Mouse (Mus musculus) neural tube, embryonic 13.5 days (tissue): ENCODE measurements around the gene Vav2. TPM values are rescaled to one million over a fixed set of nuclear protein-coding genes. Genes with fewer than 3 reads are reported as not detected.

Experiments
- ATAC-seq: fragments of 200-750 bp; cut with Nextera tagmentation; 2 replicates; pipeline ENCODE4 v1.8.0; 2017; ENCODE audit warnings: low read depth, mild to moderate bottlenecking, moderate TSS enrichment, moderate library complexity
- H3K27ac ChIP-seq: fragments of 300-500 bp; sonication (generic); replicated peaks from 2 replicates; pipeline ENCODE4 v1.5.1; 2015; ENCODE audit warnings: moderate library complexity, mild to moderate bottlenecking, inconsistent platforms
- H3K27me3 ChIP-seq: fragments of 300-500 bp; sonication (generic); 2 replicates; pipeline ENCODE4 v1.6.1; 2015; ENCODE audit warnings: mild to moderate bottlenecking, inconsistent platforms
- H3K36me3 ChIP-seq: fragments of 300-500 bp; sonication (generic); 2 replicates; pipeline ENCODE4 v1.6.1; 2015; ENCODE audit warnings: mild to moderate bottlenecking, inconsistent platforms
- H3K4me1 ChIP-seq: fragments of 300-500 bp; sonication (generic); replicated peaks from 2 replicates; pipeline ENCODE4 v1.6.1; 2015; ENCODE audit warnings: inconsistent platforms
- H3K4me2 ChIP-seq: fragments of 300-500 bp; sonication (generic); 2 replicates; pipeline ENCODE4 v1.6.1; 2015; ENCODE audit warnings: inconsistent platforms, mild to moderate bottlenecking, moderate library complexity
- H3K4me3 ChIP-seq: fragments of 300-500 bp; sonication (generic); 2 replicates; pipeline ENCODE4 v1.5.1; 2015; ENCODE audit warnings: mild to moderate bottlenecking, inconsistent platforms
- H3K9ac ChIP-seq: fragments of 300-500 bp; sonication (generic); 2 replicates; pipeline ENCODE4 v1.6.1; 2015; ENCODE audit warnings: moderate library complexity, mild to moderate bottlenecking, inconsistent platforms
- H3K9me3 ChIP-seq: fragments of 300-500 bp; sonication (generic); 2 replicates; pipeline ENCODE4 v1.6.1; 2016; ENCODE audit warnings: inconsistent platforms
- WGBS: fragments of 180-500 bp; shearing (Covaris S2); methylation state at CpG from one replicate; pipeline ENCODE4 v1.1.7; 2015; 5-methylcytosine and 5-hydroxymethylcytosine counted together
- polyA plus RNA-seq: library from polyadenylated mRNA; unstranded; fragments of >200 nt; fragmentation: Nextera tagmentation; extraction: Ambion mirVana; gene quantifications from 2 replicates; pipeline ENCODE4 v1.2.1, GENCODE M21; 2015

Vav2 gene
- polyA plus RNA-seq, 1 experiment from 2014 or later = 14.8 TPM

- Histone ChIP-seq H3K4me3 (no peak overlapping the region), H3K4me1 (peaks cover 48% of the 10 kb centered on the region), H3K36me3 (0 out of 2 replicates have a peak, but pooled peaks cover 4% of the 10 kb centered on the region), H3K9me3 (peaks cover 4% of the 10 kb centered on the region; the same call in 1 of the 2 replicates), H3K9ac (no peak overlapping the region), H3K27me3 (no peaks in the 10 kb centered on the region), H3K27ac (no peak overlapping the region), H3K4me2 (no peak overlapping the region)
- no peak for ATAC-seq
- 76% methylated on average over 2 of the region's 2 CpGs for WGBS
Observed at GRCm38 (mm10) chr2:27400083-27400482, 26.8 kb downstream of the Vav2 start.

- WGBS = 50% methylated on average over 17 of the region's 17 CpGs
- Histone ChIP-seq H3K4me2 (peak overlapping the region; percentile 0; the same call in 1 of the 2 replicates), H3K27ac (peak overlapping the region; percentile 70), H3K9ac (0 out of 2 replicates have a peak overlapping the region, but pooled peaks have one; percentile 1), H3K36me3 (0 out of 2 replicates have a peak, but pooled peaks cover 4% of the 10 kb centered on the region), H3K4me3 (no peak overlapping the region), H3K9me3 (peaks cover 4% of the 10 kb centered on the region; the same call in 1 of the 2 replicates), H3K27me3 (no peaks in the 10 kb centered on the region), H3K4me1 (peaks cover 61% of the 10 kb centered on the region)
- ATAC-seq = 0 out of 2 replicates have a peak, but pooled peaks have one; percentile 17
Observed at GRCm38 (mm10) chr2:27396656-27397440, 30.0 kb downstream of the Vav2 start.

- Histone ChIP-seq H3K27me3 (no peaks in the 10 kb centered on the region), H3K9me3 (no peaks in the 10 kb centered on the region), H3K9ac (no peak overlapping the region), H3K27ac (0 out of 2 replicates have a peak overlapping the region, but pooled peaks have one; percentile 0), H3K4me1 (peaks cover 86% of the 10 kb centered on the region), H3K4me2 (no peak overlapping the region), H3K36me3 (0 out of 2 replicates have a peak, but pooled peaks cover 4% of the 10 kb centered on the region), H3K4me3 (no peak overlapping the region)
- 54% methylated on average over 10 of the region's 10 CpGs for WGBS
- ATAC-seq = no peak
Observed at GRCm38 (mm10) chr2:27394158-27394832, 32.5 kb downstream of the Vav2 start.

GRCm38 (mm10) chr2:27392278-27392677, 34.6 kb downstream of the Vav2 start:
- no peaks in the 10 kb centered on the region for H3K36me3 ChIP-seq
- H3K4me3 ChIP-seq = no peak overlapping the region
- H3K27me3 ChIP-seq = no peaks in the 10 kb centered on the region
- peaks cover 89% of the 10 kb centered on the region for H3K4me1 ChIP-seq
- WGBS = 35% methylated on average over 5 of the region's 5 CpGs
- ATAC-seq = no peak
- H3K27ac ChIP-seq = no peak overlapping the region; the same call in 1 of the 2 replicates
- no peak overlapping the region for H3K4me2 ChIP-seq
- no peak overlapping the region for H3K9ac ChIP-seq
- no peaks in the 10 kb centered on the region for H3K9me3 ChIP-seq

GRCm38 (mm10) chr2:27390775-27391174, 36.1 kb downstream of the Vav2 start:
- Histone ChIP-seq H3K27me3 (no peaks in the 10 kb centered on the region), H3K27ac (0 out of 2 replicates have a peak overlapping the region, but pooled peaks have one; percentile 4), H3K36me3 (peaks cover 6% of the 10 kb centered on the region), H3K4me3 (no peak overlapping the region), H3K4me2 (no peak overlapping the region), H3K9ac (peak overlapping the region; percentile 49; the same call in 1 of the 2 replicates), H3K4me1 (peaks cover 74% of the 10 kb centered on the region), H3K9me3 (no peaks in the 10 kb centered on the region)
- 50% methylated on average over 4 of the region's 4 CpGs for WGBS
- ATAC-seq = no peak

GRCm38 (mm10) chr2:27390325-27390724, 36.5 kb downstream of the Vav2 start:
- no peak overlapping the region for H3K27ac ChIP-seq
- no peak for ATAC-seq
- WGBS = 70% methylated on average over 8 of the region's 8 CpGs

GRCm38 (mm10) chr2:27389272-27390162, 37.3 kb downstream of the Vav2 start:
- H3K4me2 ChIP-seq = no peak overlapping the region
- peaks cover 61% of the 10 kb centered on the region for H3K4me1 ChIP-seq

More at GRCm38 (mm10) chr2:27390325-27390724, 36.5 kb downstream of the Vav2 start:
- Histone ChIP-seq H3K9ac (no peak overlapping the region), H3K9me3 (no peaks in the 10 kb centered on the region), H3K36me3 (peaks cover 10% of the 10 kb centered on the region), H3K4me2 (no peak overlapping the region), H3K4me1 (peaks cover 69% of the 10 kb centered on the region), H3K27me3 (no peaks in the 10 kb centered on the region), H3K4me3 (no peak overlapping the region)

GRCm38 (mm10) chr2:27387209-27387608, 39.6 kb downstream of the Vav2 start:
- Histone ChIP-seq H3K9me3 (no peaks in the 10 kb centered on the region), H3K27me3 (no peaks in the 10 kb centered on the region), H3K4me3 (no peak overlapping the region), H3K4me1 (peaks cover 41% of the 10 kb centered on the region), H3K4me2 (no peak overlapping the region), H3K27ac (no peak overlapping the region), H3K36me3 (peaks cover 17% of the 10 kb centered on the region), H3K9ac (no peak overlapping the region)
- 95% methylated on average over 1 of the region's 1 CpGs for WGBS
- ATAC-seq = no peak

More at GRCm38 (mm10) chr2:27389272-27390162, 37.3 kb downstream of the Vav2 start:
- H3K27me3 ChIP-seq = no peaks in the 10 kb centered on the region
- H3K27ac ChIP-seq = peak overlapping the region; percentile 0; the same call in 1 of the 2 replicates
- peak; percentile 28; the same call in 1 of the 2 replicates for ATAC-seq
- H3K9ac ChIP-seq = peak overlapping the region; percentile 9; the same call in 1 of the 2 replicates
- H3K9me3 ChIP-seq = no peaks in the 10 kb centered on the region
- 43% methylated on average over 14 of the region's 14 CpGs for WGBS
- H3K4me3 ChIP-seq = no peak overlapping the region
- peaks cover 17% of the 10 kb centered on the region for H3K36me3 ChIP-seq

- H3K4me2 ChIP-seq = no peak overlapping the region
- ATAC-seq = no peak
- H3K36me3 ChIP-seq = peaks cover 17% of the 10 kb centered on the region
- H3K4me1 ChIP-seq = peaks cover 53% of the 10 kb centered on the region
- no peak overlapping the region for H3K9ac ChIP-seq
- H3K27me3 ChIP-seq = no peaks in the 10 kb centered on the region
- no peaks in the 10 kb centered on the region for H3K9me3 ChIP-seq
- no peak overlapping the region for H3K4me3 ChIP-seq
- no peak overlapping the region for H3K27ac ChIP-seq
- WGBS = 82% methylated on average over 4 of the region's 4 CpGs
Observed at GRCm38 (mm10) chr2:27381698-27382097, 45.1 kb downstream of the Vav2 start.

GRCm38 (mm10) chr2:27381254-27381653, 45.6 kb downstream of the Vav2 start:
- peaks cover 16% of the 10 kb centered on the region for H3K36me3 ChIP-seq
- H3K4me3 ChIP-seq = no peak overlapping the region
- H3K4me2 ChIP-seq = no peak overlapping the region
- H3K9ac ChIP-seq = no peak overlapping the region
- H3K9me3 ChIP-seq = no peaks in the 10 kb centered on the region
- WGBS = 83% methylated on average over 3 of the region's 3 CpGs
- no peak overlapping the region for H3K27ac ChIP-seq
- H3K27me3 ChIP-seq = no peaks in the 10 kb centered on the region
- ATAC-seq = no peak
- peaks cover 57% of the 10 kb centered on the region for H3K4me1 ChIP-seq

- no peak for ATAC-seq
- no peak overlapping the region for H3K4me3 ChIP-seq
- peaks cover 81% of the 10 kb centered on the region for H3K4me1 ChIP-seq
- peak overlapping the region; percentile 62 for H3K27ac ChIP-seq
- H3K4me2 ChIP-seq = no peak overlapping the region
- 0 out of 2 replicates have a peak overlapping the region, but pooled peaks have one; percentile 5 for H3K9ac ChIP-seq
- H3K36me3 ChIP-seq = no peaks in the 10 kb centered on the region
- no peaks in the 10 kb centered on the region for H3K9me3 ChIP-seq
- no peaks in the 10 kb centered on the region for H3K27me3 ChIP-seq
- 25% methylated on average over 4 of the region's 4 CpGs for WGBS
Observed at GRCm38 (mm10) chr2:27377876-27378275, 49.0 kb downstream of the Vav2 start.
